Mouse (Mus musculus) heart, embryonic 15.5 days (tissue): ENCODE data around the gene Capn12. TPM values are rescaled to one million over a fixed set of nuclear protein-coding genes. Genes with fewer than 3 reads are reported as not detected.
A peak's percentile ranks its signal among the peaks of the same experiment; 100 is the strongest.

Experiments used
- ATAC-seq: fragments of 200-750 bp; cut with Nextera tagmentation; replicated peaks from 2 replicates; pipeline ENCODE4 v1.8.0; 2017; ENCODE audit warnings: low read depth, moderate TSS enrichment; ENCODE audit not compliant: insufficient number of reproducible peaks, insufficient read depth, low FRiP score
- H3K27ac ChIP-seq: fragments of 300-500 bp; sonication (generic); 2 replicates; pipeline ENCODE4 v1.5.1; 2015; ENCODE audit warnings: mild to moderate bottlenecking, inconsistent platforms
- H3K27me3 ChIP-seq: fragments of 300-500 bp; sonication (generic); 2 replicates; pipeline ENCODE4 v1.6.1; 2015; ENCODE audit warnings: inconsistent platforms
- H3K36me3 ChIP-seq: fragments of 300-500 bp; sonication (generic); 2 replicates; pipeline ENCODE4 v1.6.1; 2015; ENCODE audit warnings: mild to moderate bottlenecking, inconsistent platforms
- H3K4me1 ChIP-seq: fragments of 300-500 bp; sonication (generic); replicated peaks from 2 replicates; pipeline ENCODE4 v1.6.1; 2015; ENCODE audit warnings: inconsistent platforms
- H3K4me2 ChIP-seq: fragments of 300-500 bp; sonication (generic); 2 replicates; pipeline ENCODE4 v1.6.1; 2015; ENCODE audit warnings: inconsistent platforms, mild to moderate bottlenecking, moderate library complexity
- H3K4me3 ChIP-seq: fragments of 300-500 bp; sonication (generic); 2 replicates; pipeline ENCODE4 v1.5.1; 2015; ENCODE audit warnings: mild to moderate bottlenecking, inconsistent platforms
- H3K9ac ChIP-seq: fragments of 300-500 bp; sonication (generic); 2 replicates; pipeline ENCODE4 v1.6.1; 2015; ENCODE audit warnings: mild to moderate bottlenecking, inconsistent platforms
- H3K9me3 ChIP-seq: fragments of 300-500 bp; sonication (generic); replicated peaks from 2 replicates; pipeline ENCODE4 v1.6.1; 2016; ENCODE audit warnings: inconsistent platforms
- WGBS: fragments of 180-500 bp; shearing (Covaris S2); methylation state at CpG from one replicate; pipeline ENCODE4 v1.1.7; 2015; ENCODE audit warnings: mixed read lengths; 5-methylcytosine and 5-hydroxymethylcytosine counted together
- polyA plus RNA-seq: library from polyadenylated mRNA; unstranded; fragments of >200 nt; fragmentation: Nextera tagmentation; extraction: Ambion mirVana; gene quantifications from 2 replicates; pipeline ENCODE4 v1.2.1, GENCODE M21; 2015

Gene Capn12
- polyA plus RNA-seq, 1 experiment from 2014 or later = 0.33 TPM

DNA sequence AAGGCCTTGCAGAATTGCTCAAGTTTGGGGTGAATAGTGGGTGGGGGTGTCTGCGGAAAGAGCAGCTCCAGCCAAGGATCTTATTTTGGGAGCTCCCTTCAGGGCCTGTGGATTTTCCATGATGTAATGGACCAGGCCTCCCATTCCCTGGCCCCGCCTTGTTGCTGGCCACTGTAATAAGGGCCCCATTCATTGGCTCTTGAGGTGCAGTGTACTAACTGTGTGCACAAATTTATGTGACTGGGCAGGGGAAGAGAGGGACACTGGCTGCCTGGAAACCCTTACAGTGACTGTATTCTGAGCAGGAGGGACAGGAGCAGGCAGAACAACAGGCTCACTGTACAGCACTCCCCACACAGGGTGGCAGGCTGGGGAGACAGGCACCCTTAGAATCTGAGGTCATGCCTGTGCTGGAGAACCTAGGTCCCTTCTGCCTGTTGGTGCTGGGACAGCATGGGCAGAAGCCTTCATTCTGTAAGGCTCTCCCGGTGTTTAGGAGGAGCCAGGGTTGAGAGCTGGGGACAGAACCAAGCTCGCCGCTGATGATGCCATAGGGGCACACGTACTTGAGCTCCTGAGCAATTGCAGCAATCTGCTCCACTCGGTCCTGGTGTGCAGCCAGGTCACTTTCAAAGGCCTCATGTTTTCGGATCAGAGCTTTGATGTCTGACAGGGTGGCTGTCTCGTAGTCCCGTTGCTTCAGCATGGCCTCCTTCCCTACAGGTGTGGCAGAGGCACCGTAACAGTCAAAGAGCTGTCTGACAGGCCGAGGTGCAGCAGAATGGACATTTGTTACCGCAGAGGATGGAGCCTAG is 20.3 kb downstream of the Capn12 start:
- 68% methylated on average over 13 of the region's 13 CpGs for WGBS
- peak; percentile 59 for ATAC-seq
- Histone ChIP-seq H3K9me3 (no peaks in the 10 kb centered on the region), H3K4me1 (peaks cover 39% of the 10 kb centered on the region), H3K4me3 (no peak overlapping the region), H3K27me3 (no peaks in the 10 kb centered on the region), H3K4me2 (no peak overlapping the region), H3K27ac (peak overlapping the region; percentile 77), H3K36me3 (peaks cover 100% of the 10 kb centered on the region), H3K9ac (no peak overlapping the region)

GRCm38 (mm10) chr7:28902180-28902579 is 21.0 kb downstream of the Capn12 start:
- ATAC-seq = no peak
- no peak overlapping the region for H3K4me3 ChIP-seq
- H3K27me3 ChIP-seq = no peaks in the 10 kb centered on the region
- H3K4me2 ChIP-seq = no peak overlapping the region
- peaks cover 100% of the 10 kb centered on the region for H3K36me3 ChIP-seq
- no peaks in the 10 kb centered on the region for H3K9me3 ChIP-seq
- WGBS = 80% methylated on average over 6 of the region's 6 CpGs
- peaks cover 36% of the 10 kb centered on the region for H3K4me1 ChIP-seq
- peak overlapping the region; percentile 77 for H3K27ac ChIP-seq
- H3K9ac ChIP-seq = peak overlapping the region; percentile 16; the same call in 1 of the 2 replicates

DNA sequence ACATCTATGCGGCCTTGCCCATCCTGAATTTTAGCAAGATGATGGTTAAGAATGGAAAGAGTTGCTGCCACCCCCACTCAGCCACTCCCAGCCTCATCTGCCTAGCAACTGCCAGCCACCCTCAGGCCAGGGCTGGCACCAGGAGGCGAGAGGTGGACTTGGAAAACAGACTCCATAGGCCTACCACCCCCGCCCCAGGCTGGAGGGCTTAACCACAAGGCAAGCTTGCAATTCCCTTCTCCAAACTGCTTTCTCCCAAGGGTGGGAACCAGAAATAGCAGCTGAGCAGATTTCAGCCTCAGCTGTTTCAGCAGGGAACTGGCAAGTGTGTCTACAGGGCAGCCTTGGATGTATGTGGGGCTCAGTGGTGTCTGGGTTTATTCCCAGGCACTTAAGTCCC is 21.6 kb downstream of the Capn12 start:
- no peak for ATAC-seq
- Histone ChIP-seq H3K4me2 (no peak overlapping the region), H3K9ac (no peak overlapping the region), H3K27ac (peak overlapping the region; percentile 77), H3K36me3 (peaks cover 100% of the 10 kb centered on the region), H3K4me1 (peaks cover 36% of the 10 kb centered on the region), H3K27me3 (no peaks in the 10 kb centered on the region), H3K9me3 (no peaks in the 10 kb centered on the region), H3K4me3 (no peak overlapping the region)
- 90% methylated on average over 3 of the region's 3 CpGs for WGBS

DNA sequence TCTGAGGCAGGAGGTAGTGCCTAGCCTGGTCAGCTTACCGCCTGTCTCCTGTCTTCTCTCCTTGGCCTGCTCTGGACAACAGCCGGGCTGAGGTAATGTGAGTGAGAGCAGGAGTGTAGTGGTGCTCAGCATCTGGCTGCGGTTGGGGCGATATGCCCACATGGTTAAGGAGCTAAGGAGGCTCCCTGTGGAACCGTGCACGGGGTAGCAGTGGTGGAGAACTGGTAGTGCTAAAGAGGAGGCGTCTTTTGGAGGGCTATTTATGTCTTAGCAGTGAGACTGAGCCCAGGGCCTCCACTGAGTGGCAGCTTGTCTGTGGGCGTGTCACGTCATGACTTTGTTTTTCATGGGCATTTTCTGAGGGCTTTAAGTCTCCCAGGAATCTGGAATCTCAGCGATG is 22.6 kb downstream of the Capn12 start:
- Histone ChIP-seq H3K9me3 (no peaks in the 10 kb centered on the region), H3K27ac (peak overlapping the region; percentile 77), H3K36me3 (peaks cover 100% of the 10 kb centered on the region), H3K27me3 (no peaks in the 10 kb centered on the region), H3K9ac (no peak overlapping the region), H3K4me3 (no peak overlapping the region), H3K4me1 (peaks cover 36% of the 10 kb centered on the region), H3K4me2 (no peak overlapping the region)
- 65% methylated on average over 10 of the region's 10 CpGs for WGBS
- ATAC-seq = 0 out of 2 replicates have a peak, but pooled peaks have one; percentile 10

DNA sequence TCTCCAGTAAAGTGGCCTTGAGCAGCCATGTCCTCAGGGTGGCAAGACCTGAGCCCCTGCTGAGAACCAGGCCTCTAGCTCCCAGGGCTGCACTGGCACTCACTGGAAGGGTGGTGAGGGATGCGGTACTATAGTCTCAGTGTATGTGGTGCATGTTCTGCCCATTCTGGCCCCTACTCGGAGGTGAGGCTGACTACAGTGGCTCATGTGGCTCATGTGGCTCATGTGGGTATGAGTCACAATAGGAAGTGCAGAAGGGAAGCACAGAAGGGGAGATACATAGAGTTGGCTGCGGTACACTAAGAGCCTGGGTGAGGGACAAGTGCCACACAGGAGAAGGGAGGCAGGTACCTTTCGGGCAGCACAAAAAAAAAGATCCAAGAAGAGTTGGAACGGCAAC is 26.0 kb downstream of the Capn12 start:
- H3K27ac ChIP-seq = no peak overlapping the region
- peaks cover 98% of the 10 kb centered on the region for H3K36me3 ChIP-seq
- no peak overlapping the region for H3K4me2 ChIP-seq
- no peaks in the 10 kb centered on the region for H3K27me3 ChIP-seq
- ATAC-seq = no peak
- 87% methylated on average over 5 of the region's 5 CpGs for WGBS
- H3K4me3 ChIP-seq = no peak overlapping the region
- no peak overlapping the region for H3K9ac ChIP-seq
- H3K9me3 ChIP-seq = no peaks in the 10 kb centered on the region
- peaks cover 29% of the 10 kb centered on the region for H3K4me1 ChIP-seq

DNA sequence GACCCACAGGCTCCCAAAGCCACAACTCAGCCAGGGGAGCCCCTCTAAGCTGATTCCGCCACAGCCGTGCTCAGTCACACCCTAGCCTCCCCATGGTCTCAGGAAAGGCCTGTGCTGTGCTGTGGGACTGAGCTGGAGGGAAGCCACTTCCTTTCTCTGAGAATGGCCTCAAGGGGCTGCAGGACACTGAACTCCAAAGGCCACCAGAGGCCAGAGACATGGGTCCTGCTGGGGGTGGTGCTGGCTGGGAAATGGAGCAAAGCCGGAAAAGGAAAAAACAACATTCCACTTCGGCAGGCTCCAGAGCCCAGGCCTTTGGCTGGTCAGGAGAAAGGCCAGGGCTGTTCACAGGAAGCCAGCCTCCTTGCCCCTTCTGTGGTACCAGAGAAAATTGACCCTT is 30.4 kb downstream of the Capn12 start:
- Histone ChIP-seq H3K9me3 (no peaks in the 10 kb centered on the region), H3K27me3 (no peaks in the 10 kb centered on the region), H3K27ac (peak overlapping the region; percentile 59), H3K4me3 (no peak overlapping the region), H3K4me1 (peaks cover 14% of the 10 kb centered on the region), H3K36me3 (peaks cover 98% of the 10 kb centered on the region), H3K4me2 (no peak overlapping the region), H3K9ac (no peak overlapping the region)
- ATAC-seq = peak; percentile 79
- WGBS = 47% methylated on average over 4 of the region's 4 CpGs

GRCm38 (mm10) chr7:28913171-28913570 is 31.9 kb downstream of the Capn12 start:
- peak overlapping the region; percentile 59 for H3K27ac ChIP-seq
- peaks cover 29% of the 10 kb centered on the region for H3K4me1 ChIP-seq
- no peak overlapping the region for H3K9ac ChIP-seq
- no peaks in the 10 kb centered on the region for H3K9me3 ChIP-seq
- H3K27me3 ChIP-seq = no peaks in the 10 kb centered on the region
- no peak overlapping the region for H3K4me2 ChIP-seq
- no peak for ATAC-seq
- WGBS = 82% methylated on average over 11 of the region's 11 CpGs
- no peak overlapping the region for H3K4me3 ChIP-seq
- peaks cover 96% of the 10 kb centered on the region for H3K36me3 ChIP-seq

DNA sequence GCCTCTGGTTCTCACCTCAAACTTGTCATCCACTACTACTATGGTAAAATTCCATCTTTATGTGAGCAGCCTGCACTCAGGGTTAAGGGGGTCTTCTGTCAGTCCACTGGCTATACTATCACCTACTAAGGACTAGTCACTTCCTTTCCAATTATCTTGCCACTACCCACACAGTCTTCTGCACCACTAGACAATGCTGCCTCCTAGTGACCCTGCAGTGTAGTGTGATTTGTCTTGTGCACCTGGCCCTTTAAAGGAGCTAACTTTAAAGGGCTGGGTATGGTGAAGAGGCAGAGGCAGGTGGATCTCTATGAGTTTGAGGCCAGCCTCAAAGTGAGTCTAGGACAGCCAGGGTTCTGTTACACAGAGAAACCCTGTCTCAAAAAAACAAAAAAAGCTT is 35.3 kb downstream of the Capn12 start:
- ATAC-seq = no peak
- no peak overlapping the region for H3K4me3 ChIP-seq
- peaks cover 59% of the 10 kb centered on the region for H3K4me1 ChIP-seq
- no peak overlapping the region for H3K9ac ChIP-seq
- H3K4me2 ChIP-seq = no peak overlapping the region
- H3K27ac ChIP-seq = peak overlapping the region; percentile 17; the same call in 1 of the 2 replicates
- no peaks in the 10 kb centered on the region for H3K27me3 ChIP-seq
- H3K9me3 ChIP-seq = no peaks in the 10 kb centered on the region
- H3K36me3 ChIP-seq = peaks cover 74% of the 10 kb centered on the region

DNA sequence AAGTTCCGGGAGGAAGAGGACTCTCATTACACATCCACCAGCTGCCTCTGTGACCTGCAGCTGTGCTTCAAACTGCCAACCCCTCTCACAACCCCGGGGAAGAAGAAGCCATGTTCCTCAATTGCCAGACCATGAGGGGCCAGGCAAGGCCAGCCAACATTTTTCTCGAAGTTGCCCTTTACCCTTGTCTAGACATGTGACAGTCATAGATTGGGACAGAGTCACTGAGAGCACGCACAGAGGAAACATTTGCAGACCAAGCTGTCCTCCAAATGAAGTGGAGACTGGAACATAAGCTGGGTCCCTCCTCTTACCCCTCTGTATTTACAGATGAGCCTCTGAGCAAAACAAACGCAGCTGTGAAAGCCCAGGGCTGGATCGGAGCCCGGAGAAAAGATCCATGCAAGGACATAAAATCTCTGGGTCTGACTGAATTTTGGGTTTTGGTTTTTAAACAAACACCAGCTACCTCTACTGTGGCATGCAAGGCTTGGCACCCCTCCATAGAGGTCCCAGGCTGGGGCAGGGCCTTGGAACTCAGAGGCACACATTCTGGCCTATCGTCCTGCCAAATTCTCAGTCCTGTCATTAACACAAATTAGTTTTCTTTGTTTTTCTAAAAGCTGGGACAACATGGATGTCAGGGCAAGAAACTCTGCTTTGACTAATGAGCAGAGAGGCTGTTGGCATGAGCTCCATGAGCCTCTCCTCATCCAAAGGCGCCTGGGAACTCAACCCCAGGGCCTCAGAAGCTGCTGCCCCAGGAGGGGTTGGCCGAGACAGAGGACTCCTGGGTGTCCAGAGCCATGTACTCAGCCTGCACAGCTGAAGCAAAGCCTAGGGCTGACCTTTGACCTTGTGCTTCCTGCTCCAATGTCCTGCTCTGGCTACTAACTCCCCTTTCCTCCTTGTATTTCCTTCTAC is 36.5 kb downstream of the Capn12 start:
- Histone ChIP-seq H3K27me3 (no peaks in the 10 kb centered on the region), H3K9ac (no peak overlapping the region), H3K4me1 (peaks cover 65% of the 10 kb centered on the region), H3K4me3 (no peak overlapping the region), H3K36me3 (peaks cover 64% of the 10 kb centered on the region), H3K9me3 (no peaks in the 10 kb centered on the region), H3K4me2 (no peak overlapping the region), H3K27ac (peak overlapping the region; percentile 97)
- 59% methylated on average over 10 of the region's 10 CpGs for WGBS
- ATAC-seq = no peak

DNA sequence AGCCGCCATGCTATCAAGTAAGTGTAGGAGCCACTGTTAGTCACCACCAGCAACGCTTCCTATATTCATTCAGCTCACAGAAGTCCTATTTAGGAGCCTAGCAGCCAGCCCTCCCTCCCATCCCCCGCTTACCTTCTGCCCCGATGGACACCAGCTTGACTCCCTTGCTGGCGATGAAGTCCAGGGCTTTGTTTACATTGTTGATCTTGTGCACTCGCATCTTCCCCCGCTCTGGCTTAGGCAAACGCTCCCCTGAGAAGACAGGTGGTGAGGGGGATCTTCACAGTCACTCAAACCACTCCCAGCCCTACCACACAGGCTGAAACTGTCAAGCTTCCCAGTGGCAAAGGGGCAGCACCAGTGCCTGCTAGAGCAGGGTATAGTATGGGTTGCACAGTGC is 37.3 kb downstream of the Capn12 start:
- no peak overlapping the region for H3K9ac ChIP-seq
- peak overlapping the region; percentile 97 for H3K27ac ChIP-seq
- H3K4me1 ChIP-seq = peaks cover 72% of the 10 kb centered on the region
- H3K9me3 ChIP-seq = no peaks in the 10 kb centered on the region
- H3K36me3 ChIP-seq = peaks cover 56% of the 10 kb centered on the region
- H3K4me2 ChIP-seq = no peak overlapping the region
- no peak overlapping the region for H3K4me3 ChIP-seq
- 63% methylated on average over 8 of the region's 8 CpGs for WGBS
- no peaks in the 10 kb centered on the region for H3K27me3 ChIP-seq
- ATAC-seq = no peak

DNA sequence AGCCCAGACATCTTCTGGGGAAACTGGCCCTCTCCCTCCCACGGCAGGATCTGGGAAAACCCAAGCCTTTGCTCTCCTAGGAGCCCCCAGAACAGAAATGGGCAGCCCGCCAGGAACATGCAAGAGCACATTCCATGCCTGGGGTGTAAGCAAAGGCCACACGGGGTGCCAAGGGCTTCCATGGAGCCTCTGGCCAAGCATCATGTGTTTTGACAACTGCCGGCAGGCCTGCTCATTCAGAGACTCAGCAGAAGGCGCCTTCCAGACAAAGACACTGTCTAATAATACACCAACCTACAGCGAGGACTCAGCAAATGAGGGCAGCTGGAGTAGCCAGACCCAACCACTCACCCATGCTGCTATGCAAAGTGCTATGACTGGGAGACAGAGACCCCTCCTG is 38.6 kb downstream of the Capn12 start:
- Histone ChIP-seq H3K9ac (peak overlapping the region; percentile 1; the same call in 1 of the 2 replicates), H3K4me3 (no peak overlapping the region), H3K27ac (peak overlapping the region; percentile 97), H3K4me2 (peak overlapping the region; percentile 4), H3K4me1 (peaks cover 85% of the 10 kb centered on the region), H3K27me3 (no peaks in the 10 kb centered on the region), H3K9me3 (no peaks in the 10 kb centered on the region), H3K36me3 (peaks cover 43% of the 10 kb centered on the region)
- WGBS = 6% methylated on average over 6 of the region's 6 CpGs
- ATAC-seq = peak; percentile 80
